Mouse (Mus musculus) ES-E14 (cell line): ENCODE results near the gene Siae. TPM values are rescaled to one million over a fixed set of nuclear protein-coding genes. Genes with fewer than 3 reads are reported as not detected.

Experiments used
- DNase-seq: peaks from one replicate; pipeline ENCODE4 v3.0.0-alpha.2; 2013; ENCODE audit warnings: low read depth, low spot score
- H3K27ac ChIP-seq: 2 replicates; pipeline ENCODE4 v1.5.1; 2012; ENCODE audit warnings: low read depth, mild to moderate bottlenecking, low read length, moderate library complexity, mixed read lengths; ENCODE audit not compliant: poor library complexity, insufficient read depth, severe bottlenecking
- H3K36me3 ChIP-seq: 2 replicates; pipeline ENCODE4 v1.6.1; 2012; ENCODE audit warnings: mild to moderate bottlenecking, low read length, moderate library complexity, mixed read lengths; ENCODE audit not compliant: control insufficient read depth, poor library complexity, insufficient read depth, severe bottlenecking
- H3K4me1 ChIP-seq, 2 experiments: fragments of 150-350 bp in 1 of 2; sonication (generic) in 1 of 2; 2 replicates each; pipeline ENCODE4 v1.6.1; 2012; ENCODE audit warnings: low read length in 2 of 2, mild to moderate bottlenecking in 1 of 2, mixed read lengths in 1 of 2; ENCODE audit not compliant: control insufficient read depth in 2 of 2, insufficient read depth in 2 of 2, poor library complexity in 1 of 2
- H3K4me3 ChIP-seq, 2 experiments: fragments of 150-350 bp in 1 of 2; sonication (generic) in 1 of 2; 2 replicates each; pipeline ENCODE4 v1.5.1; 2012; ENCODE audit warnings: low read length in 2 of 2, low read depth in 1 of 2, mild to moderate bottlenecking in 1 of 2, mixed read lengths in 1 of 2; ENCODE audit not compliant: insufficient read depth in 1 of 2, poor library complexity in 1 of 2, severe bottlenecking in 1 of 2
- H3K9ac ChIP-seq: 2 replicates; pipeline ENCODE4 v1.6.1; 2012; ENCODE audit warnings: low read depth, mild to moderate bottlenecking, low read length, mixed read lengths; ENCODE audit not compliant: poor library complexity, insufficient read depth, severe bottlenecking
- H3K9me3 ChIP-seq: fragments of 150-350 bp; sonication (generic); 2 replicates; pipeline ENCODE4 v1.6.1; 2012; ENCODE audit warnings: low read depth, mild to moderate bottlenecking, low read length; ENCODE audit not compliant: control insufficient read depth, insufficient read depth
- CHD2 ChIP-seq: IDR thresholded peaks from 2 replicates; pipeline ENCODE4 v1.6.1; 2014; ENCODE audit warnings: mild to moderate bottlenecking, low read depth, low read length, inconsistent platforms
- HCFC1 ChIP-seq: IDR thresholded peaks from 2 replicates; pipeline ENCODE4 v1.6.1; 2012; ENCODE audit warnings: low read length, inconsistent platforms, borderline replicate concordance; ENCODE audit not compliant: insufficient read depth
- MAFK ChIP-seq: IDR thresholded peaks from 2 replicates; pipeline ENCODE4 v1.6.1; 2014; ENCODE audit warnings: mild to moderate bottlenecking, low read depth, low read length, inconsistent platforms; ENCODE audit not compliant: insufficient read depth
- ZC3H11A ChIP-seq: IDR thresholded peaks from 2 replicates; pipeline ENCODE4 v1.6.1; 2012; ENCODE audit warnings: low read depth, mild to moderate bottlenecking, inconsistent platforms, low read length, borderline replicate concordance
- ZNF384 ChIP-seq: IDR thresholded peaks from 2 replicates; pipeline ENCODE4 v1.6.1; 2012; ENCODE audit warnings: low read depth, low read length, inconsistent platforms
- in situ Hi-C, 2 experiments: fragments of 600-800 bp; cut with MboI; formaldehyde crosslinking; loops; one replicate each; pipeline ENCODE4 v1.15.1; 2025; ENCODE audit warnings: low sequenced_read_pairs in 2 of 2, inconsistent platforms in 1 of 2; ENCODE audit not compliant: unreplicated experiment in 2 of 2
- total RNA-seq: library from RNA; depleted of rRNA; stranded (reverse); fragments of 300-350 nt; gene quantifications from 2 replicates; pipeline ENCODE4 v1.2.3, GENCODE M21; 2012; rRNA removed

The Siae gene
- total RNA-seq, result 8.5 and 13.7 TPM in 2 replicates

DNA sequence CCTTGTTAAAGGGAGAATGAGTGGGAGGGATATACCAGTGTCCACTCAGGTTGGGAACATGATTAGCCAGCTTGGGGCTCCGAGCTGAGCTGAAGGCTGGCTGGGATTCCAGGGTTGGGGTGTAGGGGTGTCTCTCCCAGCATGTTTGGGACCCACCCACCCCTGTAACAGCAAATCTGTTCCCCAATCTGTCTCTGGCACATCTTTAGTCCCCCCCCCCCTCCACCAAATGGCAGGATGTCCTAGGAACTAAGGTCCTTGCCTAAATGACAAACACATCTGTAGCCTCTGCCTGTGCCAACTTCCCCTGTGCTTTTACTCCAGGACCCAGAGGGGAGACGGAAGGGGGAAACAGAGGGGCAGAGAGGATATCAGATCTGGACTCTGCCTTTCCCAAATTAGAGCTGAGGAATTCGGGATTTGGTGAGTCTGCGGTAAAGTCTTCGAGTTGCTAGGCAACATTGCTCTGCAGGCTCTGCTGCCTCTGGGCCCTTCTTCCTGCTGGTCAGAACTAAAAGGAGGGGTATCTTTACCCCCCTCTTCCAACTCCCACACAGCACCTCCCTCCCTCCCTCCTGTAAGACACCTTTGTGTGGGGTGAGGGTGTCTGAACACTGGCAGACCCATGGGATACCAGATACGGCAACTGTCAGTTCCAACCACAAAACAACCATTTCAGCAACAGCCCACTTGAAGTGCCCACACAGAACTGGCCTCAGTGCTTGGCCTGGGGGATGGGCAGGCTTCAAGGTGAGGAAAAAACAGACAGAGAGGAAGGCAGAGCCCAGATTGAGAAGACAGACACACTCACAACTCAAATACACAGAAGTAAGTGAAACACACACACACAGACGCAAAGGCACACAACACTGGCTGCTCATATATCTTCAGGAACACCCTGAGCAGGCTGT lies at the start of gene Siae:
Gene Siae (plus strand): TSS at position 861 of the 911 bp plus-strand sequence.
- no peaks in the 10 kb centered on the region for H3K9me3 ChIP-seq
- TF ChIP-seq MAFK, result no peak
- no peak within 1 kb of the TSS for H3K9ac ChIP-seq
- no peaks in the 10 kb centered on the region for H3K36me3 ChIP-seq
- no peak for DNase-seq
- H3K27ac ChIP-seq, result no peak within 1 kb of the TSS
- H3K4me3 ChIP-seq, result no peak within 1 kb of the TSS
- in situ Hi-C loops, result no loop called here
- H3K4me1 ChIP-seq, result peaks cover 0 to 4% of the 10 kb centered on the region in 2 experiments; a peak in 1 of 4 replicates

- H3K4me1 ChIP-seq, result peaks cover 0 to 5% of the 10 kb centered on the region in 2 experiments; a peak in 1 of 4 replicates
These were observed 49.5 kb upstream of the Siae start for GRCm38 (mm10) chr9:37506023-37506422.

DNA sequence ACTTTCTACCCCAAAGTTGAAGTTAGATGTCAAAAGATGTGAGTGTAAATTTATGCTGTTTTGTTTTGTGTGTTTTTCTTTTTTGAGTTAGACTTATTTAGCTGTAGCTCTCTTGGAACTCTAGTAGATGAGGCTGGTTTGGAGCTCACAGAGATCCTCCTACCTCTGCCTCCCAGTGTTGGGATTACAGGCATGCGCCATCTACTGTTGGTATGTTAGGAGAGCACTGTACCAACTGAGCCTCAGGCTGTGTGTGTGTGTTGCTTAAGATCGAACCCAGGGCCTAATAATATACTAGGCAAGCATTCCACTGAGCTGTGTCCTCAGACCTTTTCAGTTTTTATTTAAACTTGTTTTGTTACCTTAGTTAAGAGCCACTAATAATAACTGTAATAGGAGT lies 43.4 kb upstream of the Siae start:
- H3K4me3 ChIP-seq, result no peak overlapping the region
- no peak overlapping the region for H3K9ac ChIP-seq
- H3K36me3 ChIP-seq, result peaks cover 3% of the 10 kb centered on the region; the same call in 1 of the 2 replicates
- no peak for DNase-seq
- TF ChIP-seq CHD2 (no peak), ZC3H11A (no peak), HCFC1 (no peak), MAFK (no peak), ZNF384 (no peak)
- in situ Hi-C loops, result no loop called here
- H3K9me3 ChIP-seq, result no peaks in the 10 kb centered on the region
- H3K4me1 ChIP-seq, result no peaks in the 10 kb centered on the region
- no peak overlapping the region for H3K27ac ChIP-seq

More at GRCm38 (mm10) chr9:37506023-37506422, 49.5 kb upstream of the Siae start:
- TF ChIP-seq MAFK (no peak), CHD2 (no peak), ZNF384 (no peak), HCFC1 (no peak), ZC3H11A (no peak)
- H3K27ac ChIP-seq, result no peak overlapping the region
- H3K36me3 ChIP-seq, result no peaks in the 10 kb centered on the region; the same call in 1 of the 2 replicates
- H3K4me3 ChIP-seq, result no peak overlapping the region
- no peaks in the 10 kb centered on the region for H3K9me3 ChIP-seq
- DNase-seq, result no peak
- in situ Hi-C loops, result no loop called here
- H3K9ac ChIP-seq, result no peak overlapping the region

DNA sequence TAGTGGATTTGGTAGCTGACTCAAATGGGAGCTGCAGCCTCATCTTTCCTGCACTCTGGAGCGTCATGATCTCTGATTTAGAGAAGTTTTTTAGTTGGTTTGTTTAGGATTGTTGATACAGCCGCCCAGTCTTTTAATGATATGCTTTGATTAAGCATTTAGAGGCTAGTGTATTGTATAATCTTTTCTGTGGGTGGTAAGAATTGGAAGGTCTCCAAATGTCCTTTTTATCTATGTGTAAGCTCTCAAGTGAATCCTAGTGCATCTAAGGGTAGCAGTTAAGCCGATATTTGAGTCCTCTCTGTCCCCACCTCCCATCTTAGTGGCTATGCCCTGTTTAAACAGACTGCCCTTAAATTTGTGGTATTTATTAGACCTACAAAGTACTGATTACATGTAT lies 41.0 kb upstream of the Siae start:
- Histone ChIP-seq H3K4me3 (no peak overlapping the region), H3K36me3 (peaks cover 11% of the 10 kb centered on the region), H3K27ac (no peak overlapping the region), H3K9ac (no peak overlapping the region), H3K9me3 (no peaks in the 10 kb centered on the region), H3K4me1 (no peaks in the 10 kb centered on the region)
- no peak for DNase-seq
- no peak for TF ChIP-seq ZNF384
- in situ Hi-C loops, result no loop called here

DNA sequence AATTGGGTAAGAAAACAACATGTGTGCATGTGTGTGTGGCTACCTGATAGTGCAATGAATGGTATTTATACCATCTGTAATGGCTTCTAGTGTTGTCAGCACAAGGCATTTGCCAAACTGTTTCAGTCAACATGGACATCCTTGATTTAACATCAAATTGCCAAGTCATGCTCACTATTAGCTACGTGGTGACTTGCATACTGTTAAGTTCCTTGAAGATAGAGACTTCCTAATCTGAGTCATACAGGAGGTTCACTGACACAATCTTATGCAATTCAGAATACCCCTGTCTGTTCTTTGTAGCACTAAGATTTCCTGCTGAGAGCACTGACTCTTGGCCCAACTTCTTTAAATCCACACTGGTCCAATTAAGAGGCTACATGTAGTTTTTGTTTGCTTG lies 38.0 kb upstream of the Siae start:
- Histone ChIP-seq H3K27ac (no peak overlapping the region), H3K4me1 (no peaks in the 10 kb centered on the region), H3K4me3 (no peak overlapping the region), H3K36me3 (peaks cover 20% of the 10 kb centered on the region), H3K9me3 (no peaks in the 10 kb centered on the region), H3K9ac (no peak overlapping the region)
- TF ChIP-seq ZNF384 (no peak), CHD2 (no peak), MAFK (no peak), HCFC1 (no peak), ZC3H11A (no peak)
- in situ Hi-C loops, result no loop called here
- no peak for DNase-seq
